Mouse (Mus musculus) CD4-positive, CD25-positive, alpha-beta regulatory T cell (primary cell): ENCODE results near the gene Stra6. TPM values are rescaled to one million over a fixed set of nuclear protein-coding genes. Genes with fewer than 3 reads are reported as not detected.

ENCODE experiments used
- polyA plus RNA-seq: library from polyadenylated mRNA; unstranded; fragments of 100-300 nt; shearing (Covaris generic); gene quantifications from one replicate; pipeline ENCODE4 v1.2.1, GENCODE M21; 2017

The Stra6 gene
- polyA plus RNA-seq = 9.7 TPM

DNA sequence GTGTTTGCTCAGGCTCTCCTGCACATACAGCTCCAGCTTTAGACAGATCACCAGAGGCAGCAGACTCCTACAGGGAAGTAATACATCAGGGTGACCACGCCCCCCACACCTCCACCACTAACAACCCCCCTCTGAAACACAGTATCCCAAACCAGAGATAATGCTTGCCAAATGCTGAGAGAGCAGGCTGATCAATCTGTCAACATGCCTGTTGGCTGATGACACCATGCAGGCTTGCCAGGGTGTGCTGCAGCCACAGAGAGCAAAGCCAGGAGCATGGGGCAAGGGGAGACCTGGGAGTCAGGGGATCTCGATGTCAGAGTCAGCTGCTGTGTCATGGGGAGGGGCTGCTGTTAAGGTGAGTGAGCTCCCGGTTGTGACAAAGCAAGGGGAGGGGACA lies at the start of gene Stra6:
Stra6 (plus strand) TSS at position 258 of the 400 bp plus-strand sequence.

DNA sequence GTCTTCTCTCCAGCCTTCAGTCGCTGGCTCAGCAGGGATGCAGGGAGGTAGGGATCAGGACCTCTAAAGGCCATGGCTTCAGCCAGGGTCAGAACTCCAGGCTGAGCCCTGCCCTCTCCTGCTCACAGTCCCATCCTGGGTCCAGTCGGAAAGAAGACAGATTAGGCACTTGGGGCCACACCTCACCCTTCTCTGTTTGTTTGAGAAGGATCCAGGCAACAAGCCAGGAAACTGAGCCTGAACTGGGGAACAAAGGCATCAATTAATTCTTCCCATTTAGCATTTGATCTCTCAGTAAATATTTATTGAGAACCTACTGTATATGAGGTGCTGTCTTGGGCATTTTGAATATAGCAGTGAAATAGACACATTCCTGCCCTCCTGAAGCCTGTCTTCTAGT lies 55.1 kb downstream of the Stra6 start, which contains the start of gene Ccdc33:
Ccdc33 (minus strand) TSS at position 153 of the 400 bp plus-strand sequence.

Other genes with a start within 250 kb of the Stra6 start
- gene Arid3b, start 227.0 kb upstream of the Stra6 start, polyA plus RNA-seq = 51.5 TPM
- 104 TPM for gene Ubl7, start 152.8 kb upstream of the Stra6 start, polyA plus RNA-seq
- 0.43 TPM for gene Sema7a, start 123.7 kb upstream of the Stra6 start, polyA plus RNA-seq
- not detected for gene Cyp11a1, start 57.4 kb upstream of the Stra6 start, polyA plus RNA-seq
- 0.35 TPM for gene Ccdc33, start 55.0 kb downstream of the Stra6 start, polyA plus RNA-seq
- 1.3 TPM for gene Islr, start 140.5 kb downstream of the Stra6 start, polyA plus RNA-seq
- gene Islr2, start 140.5 kb downstream of the Stra6 start, polyA plus RNA-seq = 0.12 TPM
- gene Pml, start 186.0 kb downstream of the Stra6 start, polyA plus RNA-seq = 63.6 TPM
- gene Stoml1, start 189.4 kb downstream of the Stra6 start, polyA plus RNA-seq = 32.8 TPM
- gene Loxl1, start 249.4 kb downstream of the Stra6 start, polyA plus RNA-seq = not detected